Mouse (Mus musculus) C2C12 (cell line): ENCODE measurements around the gene Gm26897. TPM values are rescaled to one million over a fixed set of nuclear protein-coding genes. Genes with fewer than 3 reads are reported as not detected.

Experiments
- H3K27me3 ChIP-seq: one replicate; pipeline ENCODE4 v1.6.1; 2011; ENCODE audit not compliant: control insufficient read depth, insufficient read depth, insufficient read length
- H3K36me3 ChIP-seq: one replicate; pipeline ENCODE4 v1.6.1; 2011; ENCODE audit not compliant: control insufficient read depth, insufficient read depth
- H3K4me3 ChIP-seq: one replicate; pipeline ENCODE4 v1.5.1; 2011; ENCODE audit warnings: mild to moderate bottlenecking, control low read depth; ENCODE audit not compliant: poor library complexity, insufficient read depth, severe bottlenecking
- H3K79me2 ChIP-seq: one replicate; pipeline ENCODE4 v1.6.1; 2011; ENCODE audit not compliant: control insufficient read depth, insufficient read depth
- H3K79me3 ChIP-seq: one replicate; pipeline ENCODE4 v1.6.1; 2011; ENCODE audit warnings: low read depth, control low read depth
- H3ac ChIP-seq: one replicate; pipeline ENCODE3; 2011; ENCODE audit warnings: low read depth; ENCODE audit not compliant: control insufficient read depth, insufficient read length
- CEBPB ChIP-seq: IDR thresholded peaks from one replicate; pipeline ENCODE4 v1.6.1; 2011; ENCODE audit warnings: low read depth, mild to moderate bottlenecking, control low read depth, moderate library complexity
- CTCF ChIP-seq: IDR thresholded peaks from one replicate; pipeline ENCODE4 v1.5.1; 2011; ENCODE audit not compliant: control insufficient read depth, insufficient read depth, insufficient read length
- FOSL1 ChIP-seq: IDR thresholded peaks from one replicate; pipeline ENCODE4 v1.8.0; 2011; ENCODE audit warnings: mild to moderate bottlenecking, low read length; ENCODE audit not compliant: poor library complexity, insufficient read depth, severe bottlenecking
- MAX ChIP-seq: IDR thresholded peaks from one replicate; pipeline ENCODE4 v1.6.1; 2011; ENCODE audit warnings: mild to moderate bottlenecking, control low read depth
- MYOD1 ChIP-seq: IDR thresholded peaks from one replicate; pipeline ENCODE4 v1.6.1; 2011; ENCODE audit warnings: low read depth; ENCODE audit not compliant: control insufficient read depth, insufficient read length
- MYOG ChIP-seq: IDR thresholded peaks from one replicate; pipeline ENCODE4 v1.6.1; 2011; ENCODE audit not compliant: control insufficient read depth, insufficient read length; ENCODE audit errors: extremely low read depth
- USF1 ChIP-seq: IDR thresholded peaks from one replicate; pipeline ENCODE4 v1.6.1; 2011; ENCODE audit warnings: low read depth, mild to moderate bottlenecking, control low read depth, moderate library complexity
- long read RNA-seq, 2 experiments: library from polyadenylated mRNA; unstranded; transcript quantifications; one replicate each; pipeline ENCODE4 v2.0.0; 2019 to 2020
- polyA plus RNA-seq: library from polyadenylated mRNA; unstranded; fragments of >200 nt; fragmentation: generic; extraction: Trizol; gene quantifications from one replicate; pipeline ENCODE4 v1.2.1, GENCODE M21; 2012; ENCODE audit warnings: missing spikeins

Gene Gm26897
- polyA plus RNA-seq: not detected
- long read RNA-seq, experiment 1: 0 reads
- long read RNA-seq, experiment 2: 0 reads

DNA sequence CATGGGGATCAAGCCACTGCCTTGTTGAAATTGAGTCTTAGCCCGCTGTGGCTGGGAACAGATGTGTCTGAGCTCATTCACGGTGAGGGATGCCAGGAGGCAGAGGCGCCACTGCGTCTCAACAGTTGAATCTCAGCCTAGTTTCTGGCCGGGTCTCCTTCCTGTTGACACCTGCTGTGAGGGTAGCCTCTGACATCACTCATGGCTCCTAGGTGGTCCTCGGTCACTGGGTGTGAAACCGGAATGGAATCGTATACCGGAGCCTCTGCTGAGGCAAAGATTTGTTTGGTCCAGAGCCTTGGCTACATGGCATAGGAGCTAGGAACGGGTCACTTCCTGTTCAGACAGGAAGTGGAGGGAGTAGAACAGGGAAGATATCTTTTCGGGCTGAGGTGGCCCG, at the start of gene Gm26897:
Gm26897 (plus strand) TSS at position 74 of the 400 bp plus-strand sequence.
- H3ac ChIP-seq: no peak within 1 kb of the TSS
- no peaks in the 10 kb centered on the region for H3K79me3 ChIP-seq
- no peak within 1 kb of the TSS for H3K4me3 ChIP-seq
- H3K79me2 ChIP-seq: no peaks in the 10 kb centered on the region
- H3K36me3 ChIP-seq: no peaks in the 10 kb centered on the region
- no peaks in the 10 kb centered on the region for H3K27me3 ChIP-seq
- TF ChIP-seq MYOG (no peak), FOSL1 (no peak), MAX (no peak), CEBPB (no peak), MYOD1 (no peak), CTCF (no peak), USF1 (no peak)

DNA sequence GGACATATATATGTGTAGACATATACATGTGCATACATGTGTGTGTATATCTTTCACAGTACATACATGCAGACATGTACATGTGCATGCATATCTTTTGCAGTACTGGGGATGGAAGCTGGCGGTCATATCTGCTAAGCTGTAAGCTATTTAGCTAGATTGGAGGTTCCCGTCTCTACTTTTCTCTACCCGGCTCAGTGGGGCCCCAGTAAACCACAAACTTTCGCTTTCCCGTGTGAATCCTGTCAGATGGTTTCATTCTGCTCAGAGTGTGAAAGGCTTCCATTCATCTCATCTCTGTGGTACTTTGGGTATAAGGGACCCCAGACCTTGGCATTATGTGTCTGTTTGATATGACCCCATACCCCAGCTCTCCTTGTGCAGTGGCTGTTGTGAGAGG, 46.4 kb upstream of the Gm26897 start:
- H3K79me3 ChIP-seq: no peaks in the 10 kb centered on the region
- H3K4me3 ChIP-seq: no peak overlapping the region
- no peak overlapping the region for H3ac ChIP-seq
- no peaks in the 10 kb centered on the region for H3K36me3 ChIP-seq
- no peak for TF ChIP-seq MYOD1
- no peak for TF ChIP-seq MYOG
- no peak for TF ChIP-seq CTCF
- no peak for TF ChIP-seq FOSL1
- TF ChIP-seq USF1: no peak
- no peak for TF ChIP-seq CEBPB
- no peaks in the 10 kb centered on the region for H3K79me2 ChIP-seq
- peaks cover 35% of the 10 kb centered on the region for H3K27me3 ChIP-seq

DNA sequence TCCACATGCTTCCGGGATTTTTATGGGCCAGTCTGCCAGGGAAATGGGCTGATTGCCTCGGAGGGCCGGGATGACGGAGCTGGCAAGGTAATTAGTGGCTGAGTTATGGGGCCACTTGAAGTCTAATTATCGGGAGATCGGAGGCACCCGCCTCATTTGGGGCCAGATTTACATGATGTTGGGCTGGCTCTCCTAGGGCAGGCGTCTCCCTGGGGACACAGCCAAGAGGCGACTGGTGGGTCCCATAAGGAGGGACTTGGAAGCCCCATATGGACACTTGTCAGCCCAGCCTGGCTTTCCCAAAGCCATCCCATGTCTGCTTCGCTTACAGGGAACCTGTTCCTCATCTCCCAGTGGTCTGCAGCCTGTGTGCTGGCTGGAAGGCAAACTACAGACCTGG, 45.1 kb upstream of the Gm26897 start:
- Histone ChIP-seq H3K79me2 (no peaks in the 10 kb centered on the region), H3K79me3 (no peaks in the 10 kb centered on the region), H3ac (no peak overlapping the region), H3K4me3 (no peak overlapping the region), H3K27me3 (peaks cover 43% of the 10 kb centered on the region), H3K36me3 (no peaks in the 10 kb centered on the region)
- no peak for TF ChIP-seq USF1
- TF ChIP-seq CEBPB: no peak
- no peak for TF ChIP-seq CTCF
- no peak for TF ChIP-seq MYOD1
- no peak for TF ChIP-seq MYOG
- TF ChIP-seq FOSL1: no peak
- no peak for TF ChIP-seq MAX

DNA sequence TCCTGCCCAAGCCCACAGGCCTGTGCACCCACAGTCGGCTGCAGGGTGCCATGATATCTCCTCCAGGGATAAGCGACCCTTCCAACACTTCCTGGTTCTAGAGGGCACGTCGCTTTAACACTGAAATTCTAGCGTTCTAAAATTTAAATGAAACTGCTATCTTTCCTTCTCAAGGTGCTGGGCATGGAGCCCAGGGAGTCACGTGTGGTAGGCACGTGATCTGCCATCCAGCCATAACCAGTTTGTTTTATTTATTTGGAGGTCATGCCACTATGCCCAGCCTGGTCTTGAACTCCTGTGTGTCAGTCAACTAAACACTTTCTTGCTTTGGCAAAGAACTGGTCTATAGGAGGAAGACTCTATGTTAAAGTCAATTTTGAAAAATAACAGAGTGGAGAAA, 35.7 kb upstream of the Gm26897 start:
- no peaks in the 10 kb centered on the region for H3K79me3 ChIP-seq
- H3K36me3 ChIP-seq: no peaks in the 10 kb centered on the region
- H3ac ChIP-seq: no peak overlapping the region
- H3K27me3 ChIP-seq: peaks cover 36% of the 10 kb centered on the region
- no peak for TF ChIP-seq FOSL1
- TF ChIP-seq CEBPB: no peak
- no peak for TF ChIP-seq MYOD1
- no peak for TF ChIP-seq MYOG
- no peak for TF ChIP-seq CTCF
- no peak for TF ChIP-seq MAX
- TF ChIP-seq USF1: peak; percentile 8
- no peaks in the 10 kb centered on the region for H3K79me2 ChIP-seq
- no peak overlapping the region for H3K4me3 ChIP-seq

DNA sequence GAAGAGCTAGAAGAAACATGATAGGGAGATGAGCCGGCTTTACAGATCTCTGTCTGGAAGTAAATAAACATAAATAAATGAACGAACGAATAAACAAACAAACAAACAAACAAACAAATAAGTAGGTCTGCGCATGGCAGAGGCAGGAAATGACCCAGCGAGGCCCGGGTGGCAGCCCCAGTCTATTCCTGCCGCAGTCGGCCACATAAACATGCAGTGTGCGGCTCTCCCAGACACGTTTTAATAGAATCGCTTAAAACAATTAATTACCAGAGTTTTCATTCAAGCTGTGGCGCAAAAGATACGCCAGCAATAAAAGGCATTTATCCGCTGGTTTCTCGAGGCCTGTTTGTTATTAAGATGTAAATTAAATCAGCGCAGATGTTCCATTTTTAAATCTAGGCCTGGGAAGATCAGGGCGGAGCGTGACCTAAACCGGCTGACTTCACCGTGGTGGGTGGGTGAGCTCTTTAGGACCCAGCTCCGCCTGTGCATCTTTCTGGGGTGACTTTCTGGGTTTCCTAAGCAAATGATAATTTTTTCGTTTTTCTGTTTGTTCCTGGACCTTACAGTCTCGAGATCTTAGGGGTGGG, 33.9 kb upstream of the Gm26897 start:
- H3K79me2 ChIP-seq: no peaks in the 10 kb centered on the region
- H3K4me3 ChIP-seq: no peak overlapping the region
- no peak for TF ChIP-seq CTCF
- no peak for TF ChIP-seq CEBPB
- TF ChIP-seq USF1: no peak
- no peak for TF ChIP-seq MYOD1
- TF ChIP-seq FOSL1: no peak
- TF ChIP-seq MYOG: no peak
- no peak for TF ChIP-seq MAX
- no peaks in the 10 kb centered on the region for H3K79me3 ChIP-seq
- H3K27me3 ChIP-seq: peaks cover 20% of the 10 kb centered on the region
- no peak overlapping the region for H3ac ChIP-seq
- no peaks in the 10 kb centered on the region for H3K36me3 ChIP-seq

DNA sequence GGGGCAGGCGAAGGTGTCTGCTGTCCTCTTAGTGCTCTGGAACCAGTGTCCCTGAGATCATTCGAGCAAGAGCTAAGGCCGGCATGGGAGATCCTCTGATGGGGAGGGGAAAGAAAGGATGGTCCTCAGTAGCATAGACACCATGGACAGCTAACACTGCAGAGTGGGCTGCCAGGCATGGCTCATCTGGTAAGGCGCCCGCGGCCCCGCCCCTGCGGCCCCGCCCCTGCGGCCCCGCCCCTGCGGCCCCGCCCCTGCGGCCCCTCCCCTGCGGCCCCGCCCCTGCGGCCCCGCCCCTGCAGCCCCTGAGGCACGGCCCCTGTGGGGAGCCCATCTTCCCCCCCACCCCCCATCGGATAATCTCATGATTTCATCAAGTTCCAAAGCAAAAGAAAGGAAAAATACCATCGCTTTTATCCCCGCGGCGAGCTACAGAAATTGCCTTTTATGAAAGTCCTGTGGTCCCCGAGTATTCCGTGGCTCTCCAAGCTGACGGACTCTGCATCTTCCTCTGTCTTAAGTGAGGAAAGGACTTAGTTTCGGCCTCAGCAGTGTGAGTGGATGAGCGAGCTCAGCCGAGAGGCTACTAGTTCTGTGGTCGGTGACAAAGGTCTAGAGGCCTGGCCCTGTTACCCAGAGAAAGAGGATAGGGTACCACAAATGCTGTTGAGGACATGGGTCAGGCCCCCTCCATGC, 31.9 kb upstream of the Gm26897 start:
- Histone ChIP-seq H3K36me3 (no peaks in the 10 kb centered on the region), H3K4me3 (no peak overlapping the region), H3ac (no peak overlapping the region), H3K79me3 (no peaks in the 10 kb centered on the region), H3K79me2 (no peaks in the 10 kb centered on the region), H3K27me3 (peaks cover 17% of the 10 kb centered on the region)
- TF ChIP-seq USF1: no peak
- TF ChIP-seq FOSL1: no peak
- no peak for TF ChIP-seq MYOG
- TF ChIP-seq MAX: no peak
- TF ChIP-seq MYOD1: no peak
- TF ChIP-seq CEBPB: no peak
